Mouse (Mus musculus): ENCODE data around the gene Cpsf4.

GRCm38 (mm10) chr5:145226453-145226852, 59.4 kb downstream of the Cpsf4 start:
- TF ChIP-seq EP300 (optimal IDR thresholded peaks at IDR 0.05) (no peak), CTCF (IDR thresholded peaks at IDR 0.05; ENCODE audit: low read depth) (no peak)

Data from stomach, postnatal 0 days (tissue).